Mouse (Mus musculus) frontal cortex, postnatal 25 days (tissue): ENCODE data around the gene Atp7b.
A peak's percentile ranks its signal among the peaks of the same experiment; 100 is the strongest.

Experiments used
- DNase-seq, 2 experiments: peaks; one replicate each; pipeline ENCODE4 v3.0.0; 2022; ENCODE audit warnings: low spot score in 2 of 2

Atp7b gene

DNA sequence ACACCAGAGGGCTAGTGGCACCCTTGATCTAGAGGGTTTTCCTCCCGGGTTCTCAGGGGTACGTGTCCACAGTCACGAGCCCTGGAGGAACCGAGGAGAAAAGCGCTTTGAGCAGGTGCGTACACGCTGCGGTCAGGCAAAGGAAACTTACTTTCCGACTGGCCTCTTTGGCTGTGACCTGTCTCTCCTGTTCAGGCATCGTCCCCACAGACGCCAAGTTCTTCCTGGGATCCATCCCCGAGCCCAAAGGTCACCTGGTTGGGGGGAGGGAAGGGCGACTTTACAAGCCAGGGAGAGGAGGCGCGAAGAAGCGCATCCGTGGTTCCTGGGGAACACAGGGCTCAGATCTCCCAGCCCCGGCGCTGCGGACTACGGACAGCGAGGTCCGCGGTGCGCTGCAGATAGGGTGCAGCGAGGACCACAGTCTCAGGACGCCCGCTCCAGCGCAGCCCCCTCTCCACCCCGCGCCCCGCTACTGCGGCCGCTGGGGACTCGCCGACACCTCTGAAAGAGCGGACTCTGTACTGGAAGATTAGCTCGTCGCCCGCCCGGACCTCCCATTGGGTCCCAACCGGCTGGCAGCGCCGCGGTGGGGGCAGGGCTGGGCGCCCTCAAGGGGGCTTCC lies at the start of gene Atp7b:
TSS of gene Atp7b (minus strand) at position 485 of the 625 bp plus-strand sequence.
- DNase-seq: peak in 1 of 2 experiments; percentile 20

DNA sequence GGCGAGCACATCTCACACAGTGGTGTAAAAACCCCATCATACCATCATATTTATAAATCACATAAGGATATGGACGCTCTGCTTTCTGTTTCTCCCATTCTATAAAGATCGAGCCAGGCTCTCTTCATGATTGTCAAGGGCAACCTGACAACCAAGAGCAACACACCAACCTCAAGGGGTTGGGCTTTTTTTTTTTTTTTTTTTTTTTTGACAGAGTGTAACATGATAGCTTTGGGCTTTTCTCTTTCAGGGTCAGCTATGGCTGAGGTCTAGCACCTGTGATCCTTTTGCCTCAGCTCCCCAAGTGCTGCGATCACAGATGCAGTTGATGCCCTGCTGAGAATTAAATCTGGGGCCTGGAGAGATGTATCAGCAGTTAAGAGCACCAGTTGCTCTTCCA lies 46.9 kb upstream of the Atp7b start:
- DNase-seq: no peak

- DNase-seq: no peak
Measured at GRCm38 (mm10) chr8:22091568-22091967, 31.5 kb upstream of the Atp7b start.

GRCm38 (mm10) chr8:22089226-22089625 lies 29.1 kb upstream of the Atp7b start:
- no peak for DNase-seq

- no peak for DNase-seq
Measured at GRCm38 (mm10) chr8:22079313-22080007, 19.4 kb upstream of the Atp7b start.

- DNase-seq: no peak
Measured at GRCm38 (mm10) chr8:22061126-22061525, 1.0 kb upstream of the Atp7b start.

DNA sequence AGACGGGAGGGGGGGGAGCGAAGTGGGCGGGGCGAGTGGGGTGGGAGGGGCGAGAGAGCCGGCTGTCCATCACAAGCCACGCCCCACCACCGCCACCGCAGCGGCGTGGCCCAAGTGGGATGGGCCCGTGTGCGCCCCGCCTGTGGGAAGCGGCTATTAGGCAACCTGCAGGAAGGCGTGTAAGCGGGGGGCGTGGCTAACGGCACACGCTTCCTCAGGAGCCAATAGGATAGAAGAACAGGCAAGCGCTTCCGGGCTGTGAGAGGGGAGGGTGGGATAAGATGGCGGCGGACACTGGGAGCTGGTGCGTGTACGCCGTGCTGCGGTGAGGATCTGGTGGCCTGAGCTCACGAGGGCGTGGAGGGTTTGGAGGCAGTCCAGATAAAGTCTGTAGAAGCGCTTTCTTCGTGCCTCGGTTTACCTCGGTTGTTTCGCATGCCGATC lies 363 bp upstream of the Atp7b start, which contains the start of gene Alg11:
TSS of gene Alg11 (plus strand) at position 276 of the 444 bp plus-strand sequence.
- peak; percentile 85 to 93 for DNase-seq

GRCm38 (mm10) chr8:22059153-22059738 lies 859 bp downstream of the Atp7b start:
- DNase-seq: no peak

- no peak for DNase-seq
Measured at GRCm38 (mm10) chr8:22058368-22058767, 1.7 kb downstream of the Atp7b start.

DNA sequence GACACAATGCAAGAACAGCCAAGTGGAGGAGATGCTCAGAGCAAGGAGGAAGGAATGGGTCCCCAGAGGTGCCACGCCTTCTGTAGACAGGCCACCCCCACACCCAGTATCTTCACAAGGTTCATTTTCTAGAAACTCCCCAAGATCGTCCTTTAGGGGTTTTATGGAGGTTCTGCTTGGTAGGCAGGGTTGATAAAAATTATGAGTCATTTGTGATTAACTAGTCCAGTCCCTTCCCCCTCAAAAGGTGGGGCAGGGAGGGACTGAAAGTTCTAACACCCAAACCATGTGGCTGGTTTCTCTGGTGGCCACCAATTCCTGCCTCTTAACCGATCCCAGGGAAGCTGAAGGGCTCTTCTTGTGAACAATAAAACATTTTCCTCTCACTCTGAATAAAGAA lies 3.3 kb downstream of the Atp7b start:
- no peak for DNase-seq

DNA sequence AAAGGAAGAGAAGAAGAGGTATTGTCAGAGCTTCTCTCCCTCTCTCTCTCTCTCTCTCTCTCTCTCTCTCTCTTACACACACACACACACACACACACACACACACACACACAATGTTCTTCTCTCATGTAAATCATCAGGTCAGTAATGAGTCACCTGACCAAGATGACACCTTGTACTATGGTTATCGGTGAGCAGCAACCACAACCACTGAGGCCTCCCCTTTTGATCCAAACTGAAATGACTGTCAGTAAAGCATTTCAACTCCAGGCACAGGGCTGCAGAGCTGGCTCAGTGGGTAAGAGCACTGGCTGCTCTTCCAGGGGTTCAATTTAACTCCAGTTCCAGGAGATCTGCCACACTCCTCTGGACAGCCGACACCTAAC lies 4.6 kb downstream of the Atp7b start:
- DNase-seq: no peak

GRCm38 (mm10) chr8:22054674-22055491 lies 5.2 kb downstream of the Atp7b start:
- no peak for DNase-seq

GRCm38 (mm10) chr8:22047699-22048464 lies 12.2 kb downstream of the Atp7b start:
- DNase-seq: peak in 1 of 2 experiments; percentile 13

DNA sequence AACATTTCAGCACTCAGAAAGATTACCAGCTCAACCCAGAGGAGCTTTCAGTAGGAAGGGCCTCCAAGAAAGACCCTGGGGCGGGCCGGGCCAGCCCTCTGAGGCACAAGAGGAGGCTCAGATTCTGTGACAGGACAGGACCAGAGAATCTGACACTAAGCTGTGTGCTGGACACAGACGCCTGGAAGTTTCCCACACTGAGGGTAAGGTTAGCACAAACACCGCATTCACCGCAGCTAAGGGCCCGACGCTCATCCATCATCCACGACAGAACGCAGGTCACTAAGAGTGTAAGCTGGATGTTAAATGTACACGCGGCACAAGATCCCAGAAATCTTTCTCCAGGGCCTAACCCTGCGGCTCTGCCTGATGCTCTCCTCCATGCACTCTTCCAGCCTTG lies 16.4 kb downstream of the Atp7b start:
- no peak for DNase-seq

DNA sequence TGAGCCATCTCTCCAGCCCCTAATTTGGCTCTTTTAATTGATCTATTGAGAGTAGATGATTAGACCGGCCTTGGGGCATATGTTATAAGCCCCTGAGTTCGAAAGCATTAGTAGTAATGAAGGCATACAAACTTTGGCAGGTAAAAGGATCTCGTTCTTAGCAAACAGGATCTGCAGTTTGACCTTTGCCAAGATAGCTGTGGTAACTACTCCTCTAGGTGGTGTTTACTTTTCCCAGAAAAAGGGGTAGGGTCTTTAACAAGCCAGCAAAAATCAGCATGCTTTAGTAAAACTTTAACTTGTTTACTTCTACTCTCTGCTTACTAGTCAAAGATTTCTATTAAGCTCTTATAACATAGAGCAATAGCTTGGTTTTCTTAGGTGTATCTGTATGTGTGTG lies 17.6 kb downstream of the Atp7b start:
- no peak for DNase-seq

- no peak for DNase-seq
Measured at GRCm38 (mm10) chr8:22040153-22040509, 20.0 kb downstream of the Atp7b start.

DNA sequence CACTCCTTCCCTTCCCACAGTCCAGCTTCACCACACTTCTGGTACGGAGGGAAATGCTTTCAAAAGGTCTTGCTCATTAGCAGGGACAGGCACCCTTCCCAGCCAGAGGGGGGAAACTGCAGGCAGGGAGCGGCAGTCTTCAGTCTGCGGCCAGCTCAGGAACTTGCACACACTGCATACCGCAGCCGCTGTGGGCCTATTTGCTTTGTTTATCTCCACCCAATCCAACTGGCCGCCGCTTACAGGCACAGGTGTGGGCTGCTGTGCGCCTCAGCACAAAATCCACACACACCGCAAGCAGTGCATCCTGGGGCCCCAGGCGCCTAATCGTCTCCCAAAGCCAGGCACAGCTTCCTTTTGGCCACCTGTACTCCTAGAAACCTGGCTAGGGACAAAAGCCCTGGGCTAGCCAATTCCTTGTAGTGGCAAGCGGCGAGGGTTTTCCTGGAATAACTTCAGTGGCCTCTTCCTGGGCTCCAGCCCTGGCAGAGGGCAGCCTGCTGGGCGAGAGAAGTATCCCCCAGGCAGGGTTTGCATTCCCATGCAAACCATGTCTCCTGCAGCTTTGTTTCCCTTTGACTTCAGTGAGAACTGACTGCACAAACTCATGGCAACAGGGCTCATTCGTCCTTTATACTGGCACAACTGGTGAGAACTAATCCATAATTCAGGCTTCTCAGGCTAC lies 20.5 kb downstream of the Atp7b start:
- no peak for DNase-seq

GRCm38 (mm10) chr8:22037022-22037421 lies 23.1 kb downstream of the Atp7b start:
- no peak for DNase-seq

- no peak for DNase-seq
Measured at GRCm38 (mm10) chr8:22036137-22036536, 24.0 kb downstream of the Atp7b start.

DNA sequence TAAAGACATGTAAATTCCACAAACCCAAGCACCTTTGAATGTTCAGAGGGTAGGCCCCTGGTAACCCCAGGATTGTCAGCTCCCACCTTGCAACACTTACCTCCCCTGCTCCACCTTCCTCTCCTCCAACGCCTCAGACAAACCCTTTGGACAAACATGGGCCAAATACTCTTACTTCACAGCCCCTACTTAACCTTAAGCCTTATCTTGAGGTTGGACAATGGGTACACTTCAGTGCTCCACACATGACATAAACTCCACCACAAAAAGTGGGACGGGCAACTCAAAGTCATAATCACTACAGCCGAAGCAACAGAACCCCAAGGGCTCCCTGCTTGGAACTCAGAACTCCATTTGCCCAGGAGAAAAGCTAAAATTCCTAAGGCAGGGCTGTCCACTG lies 29.1 kb downstream of the Atp7b start:
- DNase-seq: no peak

GRCm38 (mm10) chr8:22028973-22029372 lies 31.1 kb downstream of the Atp7b start:
- DNase-seq: no peak
